Mouse (Mus musculus): Measurements from ENCODE around the gene Nr6a1. TPM values are rescaled to one million over a fixed set of nuclear protein-coding genes. Genes with fewer than 3 reads are reported as not detected.
A peak's percentile ranks its signal among the peaks of the same experiment; 100 is the strongest.

Gene Nr6a1
- polyA plus RNA-seq, 1 experiment from 2014 or later = 1.9 TPM

GRCm38 (mm10) chr2:38785113-38785512 is 142.4 kb downstream of the Nr6a1 start:
- Histone ChIP-seq H3K4me3 (ENCODE audit: low read depth, low read length) (no peak overlapping the region), H3K4me1 (ENCODE audit: insufficient read depth) (no peaks in the 10 kb centered on the region), H3K27me3 (ENCODE audit: insufficient read depth, low read length) (no peaks in the 10 kb centered on the region), H3K36me3 (ENCODE audit: insufficient read depth) (no peaks in the 10 kb centered on the region), H3K9me3 (ENCODE audit: low read depth, low read length) (no peaks in the 10 kb centered on the region), H3K9ac (no peak overlapping the region), H3K27ac (ENCODE audit: low read depth) (no peak overlapping the region), H3K4me2 (no peak overlapping the region)
- DNase-seq (no peak), ATAC-seq (ENCODE audit: insufficient read depth) (no peak)
- TF ChIP-seq CTCF (IDR thresholded peaks at IDR 0.05; ENCODE audit: low read depth) = no peak
- WGBS = 26% methylated on average over 3 of the region's 3 CpGs

DNA sequence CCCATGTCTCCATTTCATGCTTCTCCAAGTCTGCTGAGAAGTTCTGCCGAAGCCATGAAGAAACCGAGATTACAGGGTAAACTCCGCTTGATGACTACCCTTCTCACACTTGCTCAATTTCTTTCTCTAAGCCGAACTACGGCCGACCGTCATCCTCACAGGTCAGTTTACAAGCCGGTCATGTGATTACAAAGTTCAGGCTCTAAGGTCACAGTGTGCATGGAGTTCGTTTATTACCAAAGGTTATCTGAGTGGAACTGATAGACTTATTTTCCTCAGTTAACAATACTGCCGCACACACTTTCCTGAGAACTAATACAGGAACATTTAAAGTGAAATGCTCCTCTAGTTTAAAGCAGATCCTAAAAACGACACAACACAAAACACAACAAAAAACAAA is 143.1 kb downstream of the Nr6a1 start:
- no peak for DNase-seq
- H3K9ac ChIP-seq = no peak overlapping the region
- no peak for ATAC-seq (ENCODE audit: insufficient read depth)
- H3K36me3 ChIP-seq (ENCODE audit: insufficient read depth) = no peaks in the 10 kb centered on the region
- H3K9me3 ChIP-seq (ENCODE audit: low read depth, low read length) = no peaks in the 10 kb centered on the region
- TF ChIP-seq CTCF (IDR thresholded peaks at IDR 0.05; ENCODE audit: low read depth) = no peak
- H3K4me1 ChIP-seq (ENCODE audit: insufficient read depth) = no peaks in the 10 kb centered on the region
- H3K27me3 ChIP-seq (ENCODE audit: insufficient read depth, low read length) = no peaks in the 10 kb centered on the region
- H3K4me2 ChIP-seq = no peak overlapping the region; the same call in 1 of the 2 replicates
- no peak overlapping the region for H3K27ac ChIP-seq (ENCODE audit: low read depth)
- 17% methylated on average over 11 of the region's 11 CpGs for WGBS
- no peak overlapping the region for H3K4me3 ChIP-seq (ENCODE audit: low read depth, low read length)

DNA sequence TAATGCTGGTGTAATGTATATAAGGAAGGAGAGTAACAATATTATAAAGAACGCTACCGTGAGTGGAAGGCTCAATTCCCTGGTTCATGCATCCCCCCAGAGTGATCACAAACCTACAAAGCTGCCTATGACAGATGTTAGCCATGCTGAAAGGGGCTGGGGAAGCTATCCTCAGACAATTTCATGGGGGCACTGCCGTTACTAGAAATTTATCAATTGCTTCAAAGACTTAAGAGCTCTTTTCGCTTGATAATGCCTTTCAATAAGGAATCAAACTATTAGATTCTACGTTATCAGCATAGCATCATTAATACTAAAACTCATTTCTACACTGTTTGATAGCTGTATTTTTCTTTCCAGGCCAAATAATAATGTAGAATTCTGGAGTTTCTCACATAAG is 144.1 kb downstream of the Nr6a1 start:
- no peak overlapping the region for H3K27ac ChIP-seq (ENCODE audit: low read depth)
- 67% methylated on average over 5 of the region's 5 CpGs for WGBS
- no peaks in the 10 kb centered on the region for H3K4me1 ChIP-seq (ENCODE audit: insufficient read depth)
- H3K9me3 ChIP-seq (ENCODE audit: low read depth, low read length) = no peaks in the 10 kb centered on the region
- DNase-seq (no peak), ATAC-seq (ENCODE audit: insufficient read depth) (no peak)
- H3K4me3 ChIP-seq (ENCODE audit: low read depth, low read length) = no peak overlapping the region
- no peaks in the 10 kb centered on the region for H3K27me3 ChIP-seq (ENCODE audit: insufficient read depth, low read length)
- no peak overlapping the region for H3K9ac ChIP-seq
- no peak overlapping the region for H3K4me2 ChIP-seq
- TF ChIP-seq CTCF (IDR thresholded peaks at IDR 0.05; ENCODE audit: low read depth) = no peak
- H3K36me3 ChIP-seq (ENCODE audit: insufficient read depth) = no peaks in the 10 kb centered on the region

GRCm38 (mm10) chr2:38782731-38783130 is 144.8 kb downstream of the Nr6a1 start:
- DNase-seq = no peak
- Histone ChIP-seq H3K9ac (no peak overlapping the region), H3K9me3 (ENCODE audit: low read depth, low read length) (no peaks in the 10 kb centered on the region), H3K4me2 (no peak overlapping the region), H3K27ac (ENCODE audit: low read depth) (no peak overlapping the region), H3K27me3 (ENCODE audit: insufficient read depth, low read length) (no peaks in the 10 kb centered on the region), H3K4me3 (ENCODE audit: low read depth, low read length) (no peak overlapping the region), H3K36me3 (ENCODE audit: insufficient read depth) (no peaks in the 10 kb centered on the region), H3K4me1 (ENCODE audit: insufficient read depth) (no peaks in the 10 kb centered on the region)
- WGBS = 12% methylated on average over 1 of the region's 1 CpGs
- TF ChIP-seq CTCF (IDR thresholded peaks at IDR 0.05; ENCODE audit: low read depth) = no peak
- no peak for ATAC-seq (ENCODE audit: insufficient read depth)

DNA sequence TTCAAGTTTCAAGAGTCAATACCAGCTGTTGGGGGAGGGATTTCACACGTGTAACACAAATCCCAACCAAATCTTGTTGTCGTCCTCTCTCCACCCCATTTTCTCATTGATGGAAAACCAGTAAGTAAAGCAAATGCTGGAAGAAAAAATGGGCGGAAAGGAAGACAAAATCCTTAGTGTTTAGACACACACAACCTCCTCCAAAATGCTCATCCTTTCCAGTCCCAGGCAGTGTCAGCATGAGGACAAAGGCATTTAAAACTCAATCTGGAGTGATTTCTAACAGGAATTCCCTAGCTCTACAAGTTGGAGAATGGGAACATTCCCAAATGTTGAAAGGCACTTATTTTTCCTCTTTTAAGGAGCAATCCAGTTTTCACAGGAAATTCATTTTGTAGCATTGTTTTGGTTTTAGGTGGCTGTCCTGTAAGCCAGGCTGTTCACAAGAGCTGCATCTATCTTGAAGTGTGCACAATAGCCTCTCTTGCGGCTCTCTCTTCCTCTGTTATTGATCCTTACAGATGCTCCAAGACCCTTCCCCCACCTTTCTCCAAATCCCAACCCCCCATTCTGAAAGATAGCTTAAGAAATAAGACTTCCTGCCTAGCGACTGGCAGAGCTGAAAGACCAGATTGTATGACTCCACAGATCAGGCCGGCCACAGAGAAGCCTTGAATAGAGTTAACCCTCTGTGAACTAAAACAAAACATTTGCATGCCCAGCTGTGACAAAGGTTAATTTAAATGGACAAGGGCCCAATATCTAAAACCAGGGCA is 145.4 kb downstream of the Nr6a1 start:
- Histone ChIP-seq H3K4me3 (ENCODE audit: low read depth, low read length) (no peak overlapping the region), H3K9me3 (ENCODE audit: low read depth, low read length) (no peaks in the 10 kb centered on the region), H3K36me3 (ENCODE audit: insufficient read depth) (no peaks in the 10 kb centered on the region), H3K27ac (ENCODE audit: low read depth) (no peak overlapping the region), H3K9ac (no peak overlapping the region), H3K4me1 (ENCODE audit: insufficient read depth) (no peaks in the 10 kb centered on the region), H3K27me3 (ENCODE audit: insufficient read depth, low read length) (no peaks in the 10 kb centered on the region), H3K4me2 (peak overlapping the region; percentile 26; the same call in 1 of the 2 replicates)
- TF ChIP-seq CTCF (IDR thresholded peaks at IDR 0.05; ENCODE audit: low read depth) = no peak
- DNase-seq (peak; percentile 46), ATAC-seq (ENCODE audit: insufficient read depth) (no peak)
- WGBS = 13% methylated on average over 6 of the region's 6 CpGs

- no peaks in the 10 kb centered on the region for H3K36me3 ChIP-seq (ENCODE audit: insufficient read depth)
- no peak overlapping the region for H3K27ac ChIP-seq (ENCODE audit: low read depth)
- H3K4me1 ChIP-seq (ENCODE audit: insufficient read depth) = no peaks in the 10 kb centered on the region
- no peak overlapping the region for H3K9ac ChIP-seq
- DNase-seq (no peak), ATAC-seq (ENCODE audit: insufficient read depth) (no peak)
- H3K4me2 ChIP-seq = no peak overlapping the region
- H3K27me3 ChIP-seq (ENCODE audit: insufficient read depth, low read length) = no peaks in the 10 kb centered on the region
- H3K4me3 ChIP-seq (ENCODE audit: low read depth, low read length) = no peak overlapping the region
- TF ChIP-seq CTCF (IDR thresholded peaks at IDR 0.05; ENCODE audit: low read depth) = no peak
- WGBS = 78% methylated on average over 2 of the region's 2 CpGs
- no peaks in the 10 kb centered on the region for H3K9me3 ChIP-seq (ENCODE audit: low read depth, low read length)
These were observed 147.5 kb downstream of the Nr6a1 start for GRCm38 (mm10) chr2:38779939-38780338.

DNA sequence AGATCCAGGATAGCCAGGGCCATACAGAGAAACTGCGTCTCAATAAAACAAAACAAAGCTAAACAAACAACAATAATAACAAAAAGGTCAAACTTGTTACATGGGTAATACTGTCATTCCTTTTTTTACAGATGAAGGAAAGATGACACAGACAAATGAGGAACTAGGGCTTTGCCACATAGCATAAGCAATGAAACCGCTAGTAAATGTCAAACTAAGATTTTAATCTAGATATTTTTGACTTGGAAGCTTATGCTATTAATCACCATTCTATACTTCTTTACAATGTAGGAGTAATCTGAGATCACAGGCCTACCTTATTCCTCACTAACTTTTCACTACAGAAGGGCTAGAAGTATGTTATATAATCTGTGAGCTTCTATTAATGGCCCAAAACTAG is 150.2 kb downstream of the Nr6a1 start:
- ATAC-seq (ENCODE audit: insufficient read depth) (no peak), DNase-seq (no peak)
- H3K36me3 ChIP-seq (ENCODE audit: insufficient read depth) = no peaks in the 10 kb centered on the region
- no peaks in the 10 kb centered on the region for H3K4me1 ChIP-seq (ENCODE audit: insufficient read depth)
- no peaks in the 10 kb centered on the region for H3K27me3 ChIP-seq (ENCODE audit: insufficient read depth, low read length)
- H3K4me3 ChIP-seq (ENCODE audit: low read depth, low read length) = no peak overlapping the region
- TF ChIP-seq CTCF (IDR thresholded peaks at IDR 0.05; ENCODE audit: low read depth) = no peak
- no peaks in the 10 kb centered on the region for H3K9me3 ChIP-seq (ENCODE audit: low read depth, low read length)
- H3K4me2 ChIP-seq = no peak overlapping the region
- WGBS = 67% methylated on average over 2 of the region's 2 CpGs
- H3K9ac ChIP-seq = no peak overlapping the region
- no peak overlapping the region for H3K27ac ChIP-seq (ENCODE audit: low read depth)
